Mouse (Mus musculus) retina, postnatal 1 day (tissue): Measurements from ENCODE around the gene Cd69.
A peak's percentile ranks its signal among the peaks of the same experiment; 100 is the strongest.

Experiments
- DNase-seq: peaks from one replicate; pipeline ENCODE4 v3.0.0-alpha.2; 2012

Gene Cd69

DNA sequence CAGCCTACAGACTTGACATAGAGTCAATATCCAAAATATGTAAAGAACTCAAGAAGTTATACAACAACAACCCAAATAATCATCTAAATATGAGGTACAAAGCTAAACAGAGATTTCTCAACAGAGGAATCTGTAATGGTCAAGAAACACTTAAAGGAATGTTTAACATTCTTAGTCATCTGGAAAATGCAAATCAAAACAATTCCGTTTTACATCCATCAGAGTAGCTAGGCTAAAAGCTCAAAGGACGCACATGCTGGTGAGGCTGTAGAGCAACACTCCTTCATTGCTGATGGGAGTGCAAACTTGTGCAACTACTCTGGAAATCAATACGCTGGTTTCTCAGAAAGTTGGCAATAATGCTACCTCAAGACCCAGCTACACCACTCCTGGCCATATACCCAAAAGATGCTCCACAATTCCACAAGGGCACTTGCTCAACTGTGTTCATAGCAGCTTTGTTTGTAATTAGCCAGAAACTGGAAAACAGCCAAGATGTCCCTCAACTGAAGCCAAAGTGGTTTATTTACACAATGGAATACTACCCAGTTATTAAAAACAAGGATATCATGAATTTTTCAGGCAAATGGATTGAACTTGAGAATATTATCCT is 52.9 kb downstream of the Cd69 start:
- peak; percentile 29 for DNase-seq

DNA sequence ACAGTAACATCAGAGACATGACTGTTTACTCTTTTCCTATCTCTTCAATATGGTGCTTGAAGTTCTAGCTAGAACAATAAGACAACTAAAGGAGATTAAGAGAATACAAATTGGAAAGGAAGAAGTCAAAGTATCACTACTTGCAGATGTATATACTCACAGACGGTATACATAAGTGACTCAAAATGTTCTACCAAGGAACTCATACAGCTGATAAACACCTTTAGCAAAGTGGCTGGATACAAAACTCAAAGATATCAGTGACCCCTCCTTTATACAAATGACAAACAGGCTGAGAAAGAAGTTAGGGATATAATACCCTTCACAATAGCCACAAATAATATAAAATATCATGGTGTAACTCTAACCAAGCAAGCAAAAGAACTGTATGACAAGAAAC is 54.2 kb downstream of the Cd69 start:
- DNase-seq, result no peak

DNA sequence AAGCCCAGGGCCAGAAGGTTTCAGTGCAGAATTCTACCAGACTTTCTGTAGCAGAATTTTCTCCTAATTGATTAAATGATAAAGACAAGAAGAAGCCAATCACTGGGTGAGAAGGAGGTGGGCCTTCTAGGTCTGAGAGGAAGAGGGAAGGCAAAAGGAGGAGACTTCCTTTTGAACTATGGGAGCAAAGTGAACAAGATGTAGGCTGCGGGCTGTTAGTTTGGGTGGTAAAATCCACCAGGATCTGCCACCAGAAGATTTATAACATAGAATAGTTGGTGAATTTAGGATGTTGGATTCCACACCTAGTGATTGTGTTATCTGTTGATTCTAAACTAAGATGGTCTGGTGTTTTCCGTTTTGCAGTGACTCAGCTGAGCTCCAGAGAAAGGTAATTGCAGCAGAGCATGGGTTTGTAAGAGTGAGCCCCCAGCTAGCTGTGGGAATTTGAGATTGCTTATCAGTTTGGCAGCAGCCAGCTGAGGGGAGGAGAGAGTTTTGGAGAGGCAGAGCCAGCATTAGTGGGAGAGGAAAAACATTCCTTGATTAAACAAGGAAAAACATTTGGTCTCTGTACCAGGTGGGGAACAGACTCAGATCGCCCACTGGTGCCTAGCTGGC is 55.2 kb downstream of the Cd69 start:
- DNase-seq, result no peak

DNA sequence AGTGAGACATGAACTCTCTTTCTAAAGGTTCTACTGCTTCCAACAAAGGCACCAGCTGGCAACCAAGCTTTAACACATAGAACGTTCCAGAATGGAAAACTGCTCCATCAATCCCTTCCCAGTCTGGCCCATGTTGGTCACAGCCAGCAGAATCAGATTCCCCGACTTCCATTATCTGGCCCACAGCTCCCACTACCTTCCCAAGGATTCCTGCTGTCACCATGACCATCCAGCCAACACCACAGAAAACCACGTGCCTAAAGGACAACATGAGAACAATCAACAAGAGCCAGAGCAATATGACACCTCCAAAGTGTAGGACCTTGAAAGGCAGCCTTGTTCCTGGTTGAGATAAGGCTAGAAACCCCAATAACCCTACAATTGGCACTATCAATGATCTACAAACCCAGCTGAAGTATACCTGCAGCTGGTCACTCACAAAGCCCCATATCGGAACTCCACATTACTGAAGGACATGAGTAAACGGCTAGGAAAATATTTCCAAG is 57.0 kb downstream of the Cd69 start:
- no peak for DNase-seq
